Mouse (Mus musculus) cerebellum, postnatal 14 days (tissue): ENCODE results near the gene Tns1.
A peak's percentile ranks its signal among the peaks of the same experiment; 100 is the strongest.

Experiments used
- DNase-seq, 2 experiments: peaks; one replicate each; pipeline ENCODE4 v3.0.0; 2021; ENCODE audit warnings: mixed read lengths in 2 of 2

Tns1 gene

GRCm38 (mm10) chr1:73953317-73954014 is 170.8 kb downstream of the Tns1 start:
- no peak for DNase-seq

DNA sequence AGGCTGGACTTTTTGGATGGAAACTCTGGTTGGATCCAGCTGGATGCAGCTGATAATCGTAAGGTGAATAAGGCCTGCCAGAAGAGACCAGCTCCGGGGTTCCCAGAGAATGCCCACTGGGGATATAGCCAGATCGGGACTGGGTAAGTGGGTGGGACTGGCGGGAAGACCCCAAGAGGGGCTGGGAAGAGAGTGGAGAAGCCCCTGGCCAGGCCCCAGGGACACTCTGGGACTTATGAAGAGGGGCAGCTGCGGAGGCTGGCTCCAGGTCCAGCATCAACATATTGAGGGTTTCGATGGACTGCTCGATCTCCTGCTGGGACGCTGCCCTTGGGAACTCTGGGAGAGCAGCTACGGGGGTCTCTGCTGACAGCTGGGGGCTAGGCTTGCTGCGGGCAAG is 171.7 kb downstream of the Tns1 start:
- no peak for DNase-seq

GRCm38 (mm10) chr1:73951178-73951577 is 173.1 kb downstream of the Tns1 start:
- no peak for DNase-seq

DNA sequence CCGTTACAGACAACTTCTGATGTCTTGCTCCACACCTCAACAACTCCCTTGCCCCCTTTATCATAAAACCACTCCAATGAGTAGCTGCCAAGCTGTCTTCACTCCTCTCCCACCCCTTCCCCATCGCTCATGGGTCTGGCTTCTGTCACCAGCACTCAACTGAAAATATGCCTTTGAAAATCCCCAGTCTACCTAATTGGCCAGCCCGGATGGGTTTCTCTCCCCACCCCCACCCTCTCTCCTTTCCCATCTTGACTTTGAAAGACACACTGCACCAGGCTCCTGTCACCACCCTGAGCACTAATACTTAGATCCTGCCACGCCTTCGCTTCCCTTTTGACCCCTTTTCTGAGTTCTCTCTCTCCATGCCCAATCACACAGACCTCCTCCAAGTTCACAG is 175.5 kb downstream of the Tns1 start:
- no peak for DNase-seq

DNA sequence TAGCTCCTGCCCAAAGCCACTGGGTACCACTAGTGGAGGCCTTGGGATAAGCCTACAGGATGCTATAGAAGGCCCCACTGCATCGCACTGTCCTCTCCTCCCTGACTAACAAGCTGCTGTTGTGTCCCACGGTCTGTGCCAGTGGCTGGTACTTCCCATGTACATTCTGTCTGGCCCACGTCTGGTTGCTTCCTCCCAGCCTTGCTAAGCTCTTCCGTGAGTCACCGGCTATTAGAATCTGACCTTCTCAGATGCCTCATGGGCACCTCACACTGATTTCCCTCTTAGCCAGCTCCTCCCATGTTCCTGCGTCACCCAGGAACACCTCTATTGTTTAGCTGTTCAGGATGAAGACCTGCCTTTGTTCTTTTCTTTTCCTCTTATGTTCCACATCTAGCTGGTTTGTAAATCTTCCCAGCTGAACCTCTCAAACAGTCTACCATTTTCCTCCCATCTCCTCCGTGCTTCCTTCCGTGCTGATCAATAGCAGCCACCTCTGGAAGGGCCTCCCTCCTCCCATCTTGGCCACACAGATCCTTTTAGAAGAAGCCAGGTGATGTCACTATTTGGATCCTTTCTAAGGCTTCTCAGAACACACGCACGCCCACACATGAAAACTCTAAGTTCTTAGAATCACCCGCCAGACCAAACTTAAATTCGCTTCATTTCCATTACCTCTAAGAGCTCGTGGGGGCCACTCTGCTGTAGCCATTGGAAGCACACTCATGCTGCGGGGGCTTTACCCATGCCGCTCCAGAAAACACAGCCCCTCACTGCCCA is 176.5 kb downstream of the Tns1 start:
- DNase-seq = no peak

DNA sequence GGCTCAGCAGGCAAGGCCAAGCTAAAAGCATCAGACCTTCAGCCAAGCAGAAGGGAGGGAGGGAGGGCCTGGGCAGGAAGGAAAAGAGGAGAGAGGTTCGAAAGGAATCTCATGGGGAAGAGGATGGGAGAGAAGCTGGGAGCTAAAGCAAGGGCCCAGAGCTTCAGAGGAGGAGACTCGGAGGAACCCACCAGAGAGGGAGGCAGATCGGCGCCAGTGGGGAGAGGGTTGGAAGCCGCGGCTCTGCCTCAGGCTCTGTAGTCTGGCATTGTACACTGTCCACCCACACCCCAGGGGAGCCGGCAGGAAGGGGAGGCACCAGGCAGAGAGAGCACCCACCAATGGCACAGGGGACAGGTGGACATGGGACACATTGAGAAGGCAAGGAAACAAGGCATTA is 177.5 kb downstream of the Tns1 start:
- no peak for DNase-seq

DNA sequence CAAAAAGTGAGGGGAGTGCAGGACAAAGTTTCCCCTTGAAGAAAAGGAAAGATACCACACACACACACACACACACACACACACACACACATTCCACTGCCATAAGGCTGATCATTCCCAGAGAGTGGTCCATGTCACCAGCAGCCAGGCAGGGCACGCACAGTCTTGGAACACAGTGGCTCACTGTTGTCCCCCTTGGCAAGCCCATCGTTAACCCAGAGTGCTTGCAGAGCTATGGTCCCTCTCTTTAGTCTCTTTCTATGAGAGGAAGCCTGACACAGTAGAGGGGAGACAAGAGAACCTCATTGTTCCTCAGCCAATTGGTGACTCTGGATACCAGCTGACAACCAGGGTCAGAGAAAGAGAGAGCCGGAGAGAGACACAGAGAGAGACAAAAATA is 179.9 kb downstream of the Tns1 start:
- DNase-seq = peak in 1 of 2 experiments; percentile 40

DNA sequence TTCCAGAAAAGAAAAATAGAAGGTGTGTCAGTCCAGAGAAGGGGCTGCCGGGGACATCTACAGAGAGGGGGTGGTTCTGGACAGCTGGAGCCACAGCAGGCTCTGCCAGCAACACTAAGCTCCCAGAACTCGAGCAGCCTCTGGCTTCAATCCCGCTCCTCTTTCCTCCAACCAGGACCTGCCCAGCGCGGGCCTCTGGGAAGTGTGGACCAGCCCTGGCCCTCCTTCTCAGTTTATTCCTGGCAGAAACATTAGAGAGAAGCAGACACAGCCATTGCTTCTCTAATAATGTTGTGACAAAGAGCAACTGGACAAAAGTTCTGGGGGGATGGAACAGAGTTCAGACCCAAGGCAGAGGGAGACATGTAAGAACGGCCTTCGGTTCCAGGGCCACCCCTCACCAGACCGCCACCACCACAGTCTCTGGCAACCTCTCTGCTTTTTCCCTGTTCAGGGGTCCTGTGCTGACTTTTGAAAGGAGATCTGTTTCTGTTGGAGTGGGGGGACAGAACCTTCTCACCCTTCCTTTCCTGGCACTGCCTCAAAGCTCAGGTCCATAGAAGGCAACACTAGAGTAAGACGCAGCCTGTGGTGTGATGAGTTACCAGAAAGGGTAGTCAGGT is 180.5 kb downstream of the Tns1 start:
- peak; percentile 45 to 60 for DNase-seq

GRCm38 (mm10) chr1:73943255-73943654 is 181.0 kb downstream of the Tns1 start:
- no peak for DNase-seq

DNA sequence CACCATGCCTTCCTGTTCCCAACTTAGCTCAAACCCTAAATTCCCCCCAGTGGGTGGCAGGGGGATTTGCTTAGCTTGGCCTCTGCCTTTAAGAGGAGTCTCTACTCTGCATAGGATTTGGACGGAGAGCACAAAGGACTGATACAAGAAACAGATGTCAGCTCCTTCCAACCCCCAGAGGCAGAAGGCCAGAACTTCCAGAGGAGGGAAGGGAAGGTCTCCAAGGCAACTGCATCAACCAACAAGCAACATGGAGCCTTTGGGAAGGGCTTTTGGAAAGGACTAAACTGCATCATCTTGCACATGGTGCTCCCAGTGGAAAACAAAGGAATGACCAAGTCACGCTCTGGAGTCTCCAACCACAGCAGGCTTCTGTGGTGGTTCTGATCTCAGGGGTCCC is 182.0 kb downstream of the Tns1 start:
- no peak for DNase-seq

- DNase-seq = no peak
Observed at GRCm38 (mm10) chr1:73941697-73942096, 182.6 kb downstream of the Tns1 start.

GRCm38 (mm10) chr1:73940491-73941204 is 183.6 kb downstream of the Tns1 start:
- DNase-seq = no peak

- no peak for DNase-seq
Observed at GRCm38 (mm10) chr1:73938597-73938996, 185.7 kb downstream of the Tns1 start.

DNA sequence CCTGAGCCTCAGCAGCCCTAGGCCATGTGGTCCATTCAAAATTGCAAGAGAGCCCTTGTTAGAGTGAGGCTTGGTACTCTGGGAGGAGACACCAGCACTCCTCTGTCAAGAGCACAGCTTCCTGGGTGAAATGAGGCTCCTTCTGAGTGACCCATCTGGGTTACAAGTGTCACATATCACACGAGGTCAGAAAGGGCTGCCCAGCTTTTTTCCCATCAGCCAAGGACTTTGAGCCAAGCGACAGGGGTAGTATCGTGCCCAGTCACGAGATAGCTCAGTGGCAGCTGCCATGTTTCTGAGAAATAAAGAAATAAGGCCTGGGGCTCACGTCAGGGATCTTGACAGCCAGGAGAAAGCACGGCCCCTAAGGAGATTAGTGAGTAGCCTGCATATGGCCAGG is 186.4 kb downstream of the Tns1 start:
- no peak for DNase-seq

GRCm38 (mm10) chr1:73936537-73936936 is 187.7 kb downstream of the Tns1 start:
- no peak for DNase-seq

DNA sequence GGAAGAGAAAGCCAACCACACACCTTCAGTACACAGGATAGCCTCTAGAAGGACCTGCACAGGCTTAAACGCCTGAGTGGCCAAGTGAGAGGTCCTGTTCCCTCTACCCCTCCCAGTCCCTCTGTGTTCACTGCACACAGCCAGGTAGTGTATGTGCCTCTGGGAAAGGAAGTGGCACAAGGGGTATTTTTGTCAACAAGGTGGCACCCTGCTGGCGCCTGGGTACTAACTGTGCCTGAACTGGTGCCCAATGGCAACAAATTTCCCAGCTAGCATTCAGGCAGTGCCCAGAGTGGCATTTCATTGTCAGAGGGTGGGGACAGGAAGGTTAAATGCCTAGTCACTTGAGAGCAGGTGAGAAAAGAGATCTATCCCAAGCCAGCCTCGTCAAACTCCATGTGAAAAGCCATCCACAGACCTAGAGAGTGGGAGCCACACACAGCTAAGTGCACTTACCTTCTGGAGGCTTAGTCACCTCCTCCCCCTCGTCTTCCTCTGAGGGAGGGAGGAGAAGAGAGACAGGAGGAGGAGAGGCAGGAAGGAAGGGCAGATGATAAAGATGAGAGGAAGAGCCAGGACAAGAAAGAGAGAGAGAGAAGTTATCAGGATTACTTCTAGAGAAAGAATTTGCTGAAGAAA is 188.7 kb downstream of the Tns1 start:
- no peak for DNase-seq

- DNase-seq = no peak
Observed at GRCm38 (mm10) chr1:73933146-73933490, 191.1 kb downstream of the Tns1 start.

DNA sequence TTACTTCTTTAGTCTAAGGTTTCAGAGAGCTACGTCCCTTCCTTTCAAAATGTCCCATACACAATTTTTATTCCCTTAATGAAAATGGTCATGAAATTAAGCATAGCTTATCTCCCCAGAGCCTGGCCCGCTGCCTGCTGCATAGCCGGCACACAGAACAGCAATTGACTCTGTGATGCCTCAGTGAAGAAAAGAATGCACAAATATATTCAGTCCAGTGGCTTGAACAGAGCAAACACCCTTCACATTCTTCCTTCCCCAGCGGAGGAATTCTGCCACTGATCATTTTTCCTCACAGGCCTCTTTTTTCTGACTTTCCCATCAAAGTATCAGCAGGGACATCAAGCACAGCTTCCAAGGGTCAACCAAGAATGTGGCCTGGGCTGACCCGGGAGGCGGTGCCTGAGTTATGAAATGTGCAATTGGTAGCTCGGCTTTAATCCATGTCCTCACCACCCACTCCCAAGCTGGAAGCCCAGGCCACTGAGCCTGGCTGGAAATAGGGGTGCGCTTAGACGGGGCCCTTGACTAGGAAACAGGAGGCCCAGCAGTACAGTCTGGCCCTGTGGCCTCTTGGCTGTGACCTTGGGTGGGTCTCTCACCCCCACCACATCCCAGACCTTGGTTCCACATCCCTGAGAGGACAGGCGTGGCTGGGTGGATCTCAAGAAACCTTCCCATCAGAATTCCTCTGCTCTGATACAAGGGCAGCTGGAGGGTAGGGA is 191.7 kb downstream of the Tns1 start:
- DNase-seq = no peak

- DNase-seq = no peak
Observed at GRCm38 (mm10) chr1:73931851-73932250, 192.4 kb downstream of the Tns1 start.

DNA sequence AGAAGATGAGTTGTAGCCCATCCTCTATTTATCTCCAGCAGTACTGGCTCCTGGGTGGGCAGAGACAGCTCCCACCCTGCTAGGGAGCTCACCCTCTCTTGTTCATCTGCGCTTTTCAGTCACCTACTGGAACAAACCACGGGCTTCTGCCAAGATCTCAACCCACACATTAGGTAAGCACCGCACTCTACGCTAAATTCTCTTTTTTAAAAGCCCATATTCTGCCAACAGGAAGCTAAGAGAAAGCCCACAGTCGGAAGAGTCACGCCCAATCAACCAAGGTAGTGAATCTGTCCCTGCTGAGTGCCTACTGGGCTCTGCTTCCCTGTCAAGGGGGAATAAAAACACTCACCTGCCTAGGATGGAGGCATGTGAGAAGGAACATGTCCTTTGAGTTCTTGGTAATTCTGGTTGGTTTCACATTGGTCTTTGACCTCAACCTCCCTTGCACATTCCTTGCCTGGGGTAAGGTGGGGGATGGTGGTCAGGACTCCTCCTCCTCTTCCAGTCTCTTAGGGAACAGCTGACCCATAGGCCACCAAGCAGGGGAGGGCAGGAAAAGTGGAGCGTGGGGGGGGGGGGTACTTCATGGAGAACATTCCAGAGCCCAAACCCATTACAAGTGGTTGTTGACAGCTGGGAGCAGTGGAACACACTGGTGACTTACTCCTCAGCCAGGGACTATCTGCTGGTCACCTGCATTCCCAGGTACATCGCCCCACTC is 193.7 kb downstream of the Tns1 start:
- no peak for DNase-seq

GRCm38 (mm10) chr1:73929952-73930329 is 194.3 kb downstream of the Tns1 start:
- DNase-seq = no peak
